Mouse (Mus musculus): ENCODE measurements around the gene Cldn8.

The Cldn8 gene

DNA sequence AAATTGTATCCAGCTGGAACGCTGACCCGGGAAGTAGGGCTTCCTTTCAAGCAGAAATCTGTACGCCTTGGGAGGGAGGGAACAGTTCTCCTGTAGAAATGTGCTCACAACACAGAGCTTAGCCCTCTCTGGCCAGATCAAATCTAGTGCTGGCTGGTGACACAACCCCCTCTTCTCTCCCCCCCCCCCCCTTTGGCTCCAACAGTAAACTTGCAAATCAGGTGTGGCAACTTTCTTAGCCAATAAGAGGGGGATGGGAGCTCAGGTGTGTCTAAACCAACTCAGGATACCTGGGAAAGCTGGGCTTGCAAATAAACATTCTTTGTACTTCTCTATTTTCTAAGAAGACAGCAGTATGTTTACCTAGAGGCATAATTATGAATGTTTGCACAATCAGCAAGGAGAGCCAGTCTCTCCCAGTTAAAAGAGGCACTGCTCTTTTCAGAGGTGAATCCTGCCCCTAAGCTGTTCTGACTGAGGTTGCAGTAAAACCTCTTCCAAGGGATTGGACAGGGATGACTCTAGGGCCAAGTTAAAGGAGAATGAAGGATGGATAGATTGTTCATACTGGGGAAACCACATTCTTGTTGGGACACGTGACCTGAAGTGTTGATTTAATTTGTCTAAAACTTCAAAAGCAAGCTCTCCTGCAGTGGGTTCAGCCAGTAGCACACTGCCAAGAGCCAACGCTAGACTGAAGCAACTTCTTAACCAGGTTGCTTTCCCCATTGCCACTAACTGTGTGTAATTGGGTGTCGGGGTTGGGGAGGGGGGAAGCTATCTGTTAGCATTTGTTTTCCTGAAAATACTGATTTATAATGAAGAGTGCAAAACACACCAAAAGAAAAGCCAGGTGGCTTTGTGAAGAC, at the start of gene Cldn8:
Cldn8 (minus strand) TSS at position 139 of the 869 bp plus-strand sequence.
- DNase-seq, result peak; percentile 14

DNA sequence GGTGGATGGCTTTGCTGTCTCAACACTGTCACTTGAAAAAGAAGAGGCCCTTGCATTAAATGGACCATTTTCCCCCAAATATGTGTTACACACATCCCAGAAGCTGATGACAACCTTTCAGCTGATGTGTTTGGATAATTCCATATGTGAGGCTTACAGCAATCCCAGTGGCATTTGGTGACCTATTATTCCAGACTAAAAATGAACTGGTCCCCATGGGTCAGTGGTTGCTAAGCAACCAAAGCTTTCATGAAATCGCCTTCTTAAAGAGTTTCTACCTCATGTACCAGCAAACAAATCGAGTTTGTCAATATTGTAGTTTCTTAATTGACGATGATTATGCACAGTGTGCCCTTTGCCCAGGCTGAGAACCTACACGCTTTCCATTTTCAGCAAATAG, 49.7 kb upstream of the Cldn8 start:
- DNase-seq, result peak; percentile 17

DNA sequence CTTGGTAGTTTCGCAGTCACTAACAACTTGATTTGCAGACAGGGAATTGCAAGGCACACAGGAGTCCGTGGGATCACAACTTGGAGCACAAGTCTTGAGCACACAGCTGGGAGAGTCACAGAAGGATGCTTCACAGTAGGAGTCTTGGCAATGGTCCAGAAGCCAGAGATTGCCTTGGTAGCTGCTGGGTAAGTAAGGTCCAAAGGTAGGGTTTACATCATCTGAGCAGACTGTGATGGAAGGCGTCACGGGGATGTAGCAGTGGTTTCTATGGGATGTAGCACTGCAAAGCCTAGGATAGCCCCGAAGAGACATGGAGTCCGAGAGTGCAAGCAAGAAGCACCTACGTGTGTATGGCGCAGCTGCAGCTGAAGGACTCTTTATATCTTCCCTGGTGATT, 48.9 kb upstream of the Cldn8 start, which contains the start of gene Krtap24-1:
Krtap24-1 (minus strand) TSS at position 358 of the 400 bp plus-strand sequence.
- no peak for DNase-seq

DNA sequence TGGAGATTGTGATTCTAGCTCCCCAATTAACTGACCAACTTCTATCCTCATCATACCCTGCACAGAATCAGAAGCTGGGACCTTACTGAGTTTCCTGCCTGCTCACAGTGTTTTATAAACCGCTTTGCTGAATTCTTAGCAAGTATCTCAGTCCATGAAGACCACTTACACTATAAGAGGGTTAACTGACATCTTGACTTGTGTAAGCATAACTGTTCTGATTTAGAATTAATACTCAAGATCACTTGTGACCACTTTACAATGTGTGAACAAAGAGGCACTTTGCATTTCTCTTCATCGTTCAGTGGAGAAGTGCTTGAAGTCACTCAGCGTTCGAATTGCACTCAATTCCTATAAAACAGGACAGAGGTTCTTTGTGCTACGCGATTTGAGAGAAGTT, 41.6 kb upstream of the Cldn8 start:
- no peak for DNase-seq

DNA sequence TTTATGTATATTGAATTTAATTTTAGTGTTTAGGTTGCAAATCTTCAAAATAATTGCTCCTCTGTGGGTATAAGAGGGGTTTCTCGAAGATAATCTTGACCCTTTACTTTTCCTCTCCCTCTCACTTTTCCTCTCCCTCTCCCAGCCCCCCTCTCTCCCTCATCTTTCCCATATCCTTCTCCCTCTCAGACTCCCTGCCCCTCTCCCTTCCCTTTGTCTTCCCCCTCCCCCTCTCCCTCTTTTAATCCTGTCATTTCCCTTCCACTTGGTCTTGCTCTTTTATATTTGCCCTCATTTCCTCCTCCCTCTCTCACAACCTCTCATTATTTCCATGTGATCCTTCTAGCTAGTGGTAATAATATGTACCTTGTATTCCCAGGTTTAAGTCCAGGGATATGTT, 39.5 kb upstream of the Cldn8 start:
- DNase-seq, result no peak

DNA sequence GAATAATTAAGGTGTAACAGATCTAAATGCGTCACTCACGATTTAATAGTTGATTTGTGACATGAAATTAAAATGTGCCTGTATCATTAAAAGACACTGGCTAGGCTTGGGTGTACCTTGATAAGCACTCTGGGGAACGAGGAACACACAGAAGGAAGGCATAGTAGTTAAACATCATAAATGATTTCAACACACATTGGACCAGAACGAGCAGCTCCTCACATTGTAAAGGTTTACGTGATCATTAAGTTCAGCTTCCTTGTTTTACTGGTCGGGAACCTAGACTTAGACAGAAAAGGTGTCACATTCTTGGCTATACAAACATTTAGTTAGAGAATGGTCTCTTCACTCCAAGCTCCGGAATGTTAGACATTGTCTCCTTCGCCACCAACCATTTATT, 37.3 kb upstream of the Cldn8 start:
- DNase-seq, result no peak

DNA sequence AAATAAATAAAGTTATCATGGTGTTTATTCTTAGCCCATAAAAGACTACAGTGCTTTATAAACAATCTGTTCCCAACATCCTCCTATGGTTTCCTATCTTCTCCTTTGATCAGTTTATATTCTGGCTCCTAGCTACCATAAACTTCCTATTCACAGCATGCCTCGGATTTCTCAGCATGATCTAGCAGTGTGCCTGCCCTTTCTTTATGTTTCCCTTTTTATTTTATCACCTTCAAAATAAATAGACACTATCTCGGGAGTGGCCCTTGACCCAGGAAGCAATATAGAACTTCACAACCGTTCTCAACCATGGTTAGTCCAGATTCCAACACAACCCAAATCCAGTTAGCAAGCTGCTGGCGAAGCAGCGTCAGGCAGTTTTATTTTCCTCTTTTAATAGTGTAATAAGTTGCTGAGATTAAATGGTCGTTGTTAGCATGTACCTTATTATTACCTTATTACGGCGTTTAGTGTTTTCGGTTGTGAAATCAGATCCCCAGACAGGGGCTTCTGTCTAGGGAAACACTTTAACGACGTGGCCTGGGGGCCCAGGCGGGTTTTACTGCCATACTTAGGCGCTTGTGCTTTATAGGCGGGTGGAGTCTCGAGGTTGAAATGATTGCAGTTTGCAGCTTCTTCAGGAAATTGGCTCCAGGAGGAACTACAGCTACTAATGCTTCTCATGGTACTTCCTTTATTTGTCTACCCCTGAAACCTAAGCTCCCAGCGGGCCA, 36.7 kb upstream of the Cldn8 start:
- peak; percentile 36 for DNase-seq

DNA sequence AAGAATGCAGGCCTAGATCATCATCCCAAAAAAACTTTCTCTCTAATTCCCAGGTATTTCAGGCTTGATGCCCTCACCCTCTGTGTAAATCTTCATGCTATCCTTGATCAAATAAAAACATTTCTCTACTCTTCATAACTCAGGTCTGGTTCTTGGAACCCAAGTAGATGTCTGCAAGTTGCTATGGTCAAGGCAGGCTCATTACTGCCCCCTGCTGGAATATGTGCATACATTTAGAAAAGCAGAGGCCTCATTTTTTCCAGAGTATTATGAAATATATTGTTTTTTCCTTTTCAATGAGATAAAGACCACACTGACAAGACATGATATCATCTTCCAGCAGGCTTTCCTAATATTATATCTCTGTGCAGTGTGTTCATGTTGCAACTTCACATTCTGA, 29.8 kb upstream of the Cldn8 start:
- peak; percentile 58 for DNase-seq

DNA sequence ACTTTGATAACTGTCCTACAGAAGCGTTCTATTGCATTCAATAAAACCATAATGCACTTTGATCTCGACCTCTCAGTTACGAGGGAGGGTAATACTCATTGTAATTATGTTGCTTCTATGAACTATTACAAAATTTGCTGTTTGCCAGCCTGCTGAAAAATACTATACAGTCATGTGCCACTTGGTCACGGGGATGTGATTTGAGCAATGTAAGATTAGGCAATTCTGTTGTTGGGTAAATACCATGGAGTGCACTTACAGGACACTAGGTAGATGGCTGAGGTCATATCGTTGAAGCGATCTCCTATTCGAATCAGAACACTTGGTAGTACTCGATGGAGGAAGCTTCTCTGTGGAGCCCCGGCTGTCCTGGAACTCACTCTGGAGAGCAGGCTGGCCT, 20.4 kb upstream of the Cldn8 start:
- no peak for DNase-seq

DNA sequence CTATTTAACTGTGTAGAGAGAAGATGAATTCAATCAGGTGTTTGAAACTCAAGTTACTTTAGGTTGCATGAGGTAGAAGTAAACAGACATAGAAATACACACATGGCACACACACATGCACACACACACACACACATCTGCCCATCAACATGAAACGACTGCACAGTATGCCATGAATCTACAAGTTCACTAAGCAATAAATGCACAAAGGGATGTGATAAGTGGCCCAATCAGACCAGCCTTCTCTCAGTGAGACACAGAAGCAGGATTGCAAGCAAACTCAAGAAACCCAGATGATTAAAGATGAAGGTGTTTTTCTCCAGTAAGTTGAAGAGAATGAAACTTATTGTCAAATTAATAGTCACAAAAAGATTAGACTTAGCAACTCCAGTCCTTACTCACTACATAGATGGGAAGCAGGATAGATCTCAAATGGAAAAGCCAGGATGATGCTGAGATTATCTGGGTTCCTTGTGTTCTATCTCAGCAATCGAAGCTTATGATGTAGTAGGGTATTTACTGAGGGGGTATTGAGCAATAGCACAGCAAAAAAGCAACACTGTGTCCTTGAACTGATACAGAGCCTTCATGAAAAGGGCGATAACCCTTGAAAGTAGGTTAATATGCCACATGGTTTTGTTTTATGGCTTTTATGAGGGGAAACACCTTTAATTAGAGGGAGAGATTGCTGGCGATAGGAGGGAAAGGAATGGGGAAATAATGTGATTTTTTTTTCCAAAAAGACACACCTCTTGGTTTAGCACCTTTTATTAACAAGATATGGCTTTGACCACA, 13.1 kb upstream of the Cldn8 start:
- no peak for DNase-seq

DNA sequence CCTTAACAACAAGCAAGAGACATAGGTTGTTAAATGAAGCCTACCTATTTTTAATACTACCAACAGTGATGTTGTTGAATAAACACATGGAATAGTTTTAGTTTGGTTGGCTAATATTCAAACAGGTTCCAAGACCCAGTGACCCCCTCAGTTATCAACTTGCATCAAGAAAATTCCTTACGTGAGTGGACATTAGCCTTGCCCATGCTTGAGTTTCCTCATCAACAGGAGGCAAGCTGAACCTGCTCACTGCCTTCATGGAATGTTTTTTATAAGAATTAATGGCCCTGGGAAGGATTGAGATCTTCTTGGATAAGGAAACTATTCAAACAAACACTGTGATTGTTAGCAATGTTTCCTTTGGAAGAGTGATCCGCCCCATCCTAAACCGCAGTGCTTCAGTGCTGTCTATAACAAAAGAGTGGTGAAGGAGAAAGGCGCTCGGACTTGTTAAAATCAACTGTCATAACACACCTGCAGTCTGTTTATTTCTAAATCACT, 10.0 kb upstream of the Cldn8 start:
- no peak for DNase-seq

DNA sequence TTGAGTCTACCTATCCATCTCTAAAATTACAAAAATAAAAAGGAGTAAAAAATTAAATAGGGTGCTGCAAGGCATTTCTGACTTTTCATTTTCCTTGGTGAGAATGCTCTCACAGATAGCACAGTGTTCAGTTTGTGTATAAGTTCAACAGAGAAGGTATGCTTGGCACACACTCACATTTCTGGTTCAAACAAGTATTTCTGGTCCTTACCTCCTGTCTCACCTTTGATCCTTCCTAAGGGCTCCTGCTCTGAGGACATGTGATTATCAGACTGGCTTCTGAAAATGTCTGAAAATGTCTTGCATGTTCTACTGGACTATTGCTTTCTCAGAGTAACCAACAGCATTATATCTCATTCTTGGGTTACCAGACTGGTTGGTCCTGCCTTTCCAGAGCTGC, 7.2 kb upstream of the Cldn8 start:
- DNase-seq, result no peak

DNA sequence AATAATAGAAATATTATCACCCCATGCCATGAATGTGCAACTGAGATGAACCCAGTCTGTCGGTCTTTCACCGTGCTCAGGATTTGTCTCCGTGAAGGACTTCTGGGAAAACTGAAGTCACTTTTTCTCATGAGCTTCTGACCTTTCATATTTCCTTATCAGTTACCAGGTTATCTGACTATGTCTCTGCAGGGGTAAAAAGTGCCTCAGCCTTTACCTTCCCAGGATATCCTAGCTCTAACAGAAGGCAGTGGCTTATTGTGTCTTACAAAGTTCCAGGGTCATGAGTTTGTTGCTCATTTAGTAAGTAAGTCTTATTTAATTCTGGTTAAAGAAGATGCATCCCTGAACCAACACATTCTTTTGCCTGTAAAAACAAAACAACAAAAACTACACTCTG, 6.7 kb upstream of the Cldn8 start:
- no peak for DNase-seq

DNA sequence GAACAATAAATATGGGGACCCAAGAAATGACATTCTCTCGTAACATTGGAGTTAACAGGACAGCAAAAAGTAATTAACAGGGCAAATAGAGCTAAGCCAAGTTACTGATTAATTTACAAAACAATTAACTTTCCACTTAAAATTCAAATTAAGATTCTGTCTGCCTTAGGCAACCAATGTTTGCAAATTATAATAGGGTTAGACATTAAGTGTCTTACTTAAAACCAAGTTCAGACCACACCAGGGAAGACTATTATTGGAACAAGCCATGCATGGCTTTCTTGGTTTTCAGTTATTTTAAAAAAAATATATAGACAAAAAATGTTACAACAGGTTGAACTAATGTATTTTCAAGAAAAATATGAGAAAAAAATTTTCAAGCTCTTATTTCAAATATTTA, 6.1 kb upstream of the Cldn8 start:
- no peak for DNase-seq

DNA sequence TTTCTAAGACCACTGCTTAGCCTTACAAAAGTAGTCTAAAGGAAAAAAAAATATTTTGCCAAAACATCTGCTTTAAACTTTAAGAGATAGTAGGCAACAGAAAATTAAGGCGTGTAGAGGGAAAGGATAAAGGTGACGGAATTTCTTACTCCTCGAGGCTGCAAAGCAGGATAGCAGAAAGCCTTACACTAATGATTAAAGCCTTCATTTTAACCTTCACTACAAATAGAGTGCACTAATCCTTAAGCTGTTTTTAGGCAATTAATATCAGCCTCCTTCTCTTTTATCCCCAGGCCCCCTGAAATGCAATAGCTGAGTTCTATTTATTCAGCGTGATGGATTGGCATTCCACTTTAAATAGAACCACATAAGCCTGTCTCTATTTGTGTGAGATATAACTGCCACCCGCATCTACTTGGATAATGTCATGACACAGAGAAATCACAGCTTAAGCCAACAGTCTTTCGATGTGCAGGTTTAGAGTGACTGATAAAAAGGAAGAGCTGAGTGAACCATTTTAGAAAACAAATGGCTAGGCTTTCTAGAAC, 1.3 kb downstream of the Cldn8 start:
- DNase-seq, result no peak

DNA sequence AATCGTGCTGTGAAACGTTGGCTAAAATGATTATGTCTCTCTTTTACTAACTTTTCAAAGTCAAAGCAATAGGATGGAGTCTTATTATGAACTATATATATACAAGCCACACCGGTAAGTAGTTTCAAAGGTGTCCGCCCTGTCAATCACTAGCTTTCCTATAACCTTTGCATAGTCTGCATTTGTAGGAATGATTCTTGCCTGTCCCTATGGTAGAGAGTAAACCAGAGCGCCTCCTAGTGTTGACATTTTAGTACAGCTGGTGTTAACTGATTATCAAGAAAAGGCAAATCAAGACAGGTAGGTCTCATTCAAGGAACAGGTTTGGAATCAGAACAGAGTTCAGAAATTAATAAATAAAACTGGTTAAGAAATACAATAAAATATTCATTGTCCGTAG, 20.5 kb downstream of the Cldn8 start:
- DNase-seq, result peak; percentile 66

DNA sequence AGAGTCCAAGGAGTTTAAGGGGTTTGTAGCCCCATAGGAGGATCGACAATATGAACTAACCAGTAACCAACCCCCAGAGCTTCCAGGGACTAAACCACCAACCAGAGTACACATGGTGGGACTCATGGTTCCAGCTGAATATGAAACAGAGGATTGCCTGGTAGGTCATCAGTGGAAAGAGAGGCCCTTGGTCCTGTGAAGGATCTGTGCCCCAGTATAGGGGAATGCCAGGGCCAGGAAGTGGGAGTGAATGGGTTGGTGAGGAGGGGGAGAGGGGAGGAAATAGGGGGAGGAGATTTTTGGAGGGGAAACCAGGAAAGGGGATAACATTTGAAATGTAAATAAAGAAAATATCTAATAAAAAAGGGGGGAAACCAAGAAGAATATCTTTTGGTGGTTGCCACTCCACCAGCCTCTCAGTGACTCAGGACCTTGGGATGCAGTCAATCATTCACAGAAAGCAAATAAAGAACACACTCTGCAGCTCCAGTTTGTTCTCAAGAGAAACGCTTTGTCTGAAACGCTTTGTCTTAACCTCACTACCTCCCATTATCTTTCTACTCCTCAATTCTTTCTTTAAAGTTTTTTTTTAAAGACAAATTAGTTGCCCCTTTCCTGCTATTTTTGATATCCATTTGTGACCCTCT, 23.0 kb downstream of the Cldn8 start:
- DNase-seq, result no peak

DNA sequence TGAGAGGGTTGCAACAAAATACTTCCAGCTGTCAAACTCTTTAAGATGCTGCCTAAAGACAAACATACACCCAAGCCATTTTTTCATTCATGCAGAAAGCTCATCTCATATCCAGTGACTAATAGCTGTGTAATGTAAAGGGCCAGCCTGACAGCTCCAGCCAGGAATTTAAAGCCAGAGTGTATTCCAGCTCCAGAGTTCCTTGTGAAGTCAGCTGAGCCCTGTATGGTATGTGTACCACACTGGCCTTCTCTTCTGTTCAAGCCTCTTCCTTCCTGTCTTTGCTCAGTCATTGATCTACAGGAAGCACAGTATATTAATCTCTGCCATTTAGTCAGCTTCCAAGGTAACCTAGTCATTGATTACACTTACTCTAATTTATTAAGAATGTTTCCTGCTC, 51.6 kb downstream of the Cldn8 start:
- DNase-seq, result no peak
